Mouse (Mus musculus): ENCODE data around the gene Rexo1. TPM values are rescaled to one million over a fixed set of nuclear protein-coding genes. Genes with fewer than 3 reads are reported as not detected.

Gene Rexo1
- polyA plus RNA-seq, 1 experiment from 2014 or later, result 28.0 TPM

DNA sequence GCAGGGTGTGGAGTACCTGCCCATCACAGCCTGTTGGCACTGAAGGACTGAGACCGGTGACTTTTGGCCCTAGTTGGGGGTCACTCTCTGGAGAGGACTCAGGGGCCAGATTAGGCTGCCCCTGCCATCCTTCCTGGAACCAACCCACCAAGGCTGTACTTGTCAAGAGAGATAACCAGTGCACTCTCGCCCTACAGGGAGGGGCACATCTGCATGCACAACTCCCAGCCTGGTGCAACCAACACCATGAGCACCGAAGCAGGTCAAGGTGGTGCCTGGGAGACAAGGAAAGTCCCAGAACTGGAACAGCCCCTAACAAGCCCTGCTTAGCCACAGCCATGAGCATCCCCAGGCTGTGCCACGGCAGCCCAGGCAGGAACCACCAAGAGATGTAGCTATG, 14.4 kb downstream of the Rexo1 start:
- no peak overlapping the region for H3K9ac ChIP-seq
- H3K27me3 ChIP-seq, result no peaks in the 10 kb centered on the region
- no peak overlapping the region for H3K27ac ChIP-seq (replicated peaks)
- H3K9me3 ChIP-seq, result no peaks in the 10 kb centered on the region
- H3K36me3 ChIP-seq, result peaks cover 87% of the 10 kb centered on the region
- no peak for ATAC-seq (ENCODE audit: low read depth)
- no peak overlapping the region for H3K4me3 ChIP-seq
- WGBS, result 91% methylated on average over 4 of the region's 4 CpGs
- 0 out of 2 replicates have a peak, but pooled peaks cover 5% of the 10 kb centered on the region for H3K4me1 ChIP-seq (replicated peaks)
- no peak overlapping the region for H3K4me2 ChIP-seq

DNA sequence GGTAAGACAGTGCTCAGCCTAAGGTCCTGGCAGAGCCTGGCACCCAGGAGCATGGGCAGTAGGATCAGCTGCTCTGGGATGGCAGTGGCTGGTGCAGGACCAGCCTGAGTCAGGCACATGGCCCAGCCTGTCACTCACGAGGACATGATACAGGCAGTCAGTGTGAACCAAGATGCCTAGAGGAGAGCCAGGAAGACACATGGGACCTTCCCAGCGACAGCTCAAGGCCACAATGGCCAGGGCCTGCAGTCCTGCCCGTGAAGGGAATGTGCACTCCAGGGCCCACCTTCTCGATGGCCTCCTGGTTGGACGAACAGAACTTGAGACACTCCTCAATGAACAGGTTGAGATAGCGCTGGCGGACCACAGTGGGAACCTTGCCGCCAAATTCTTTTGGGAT, 15.8 kb downstream of the Rexo1 start:
- no peak overlapping the region for H3K27ac ChIP-seq (replicated peaks)
- 0 out of 2 replicates have a peak, but pooled peaks cover 5% of the 10 kb centered on the region for H3K4me1 ChIP-seq (replicated peaks)
- no peak overlapping the region for H3K9ac ChIP-seq
- no peak overlapping the region for H3K4me3 ChIP-seq
- no peak for ATAC-seq (ENCODE audit: low read depth)
- no peaks in the 10 kb centered on the region for H3K27me3 ChIP-seq
- 91% methylated on average over 8 of the region's 8 CpGs for WGBS
- peaks cover 98% of the 10 kb centered on the region for H3K36me3 ChIP-seq
- no peak overlapping the region for H3K4me2 ChIP-seq
- H3K9me3 ChIP-seq, result no peaks in the 10 kb centered on the region

- Histone ChIP-seq H3K36me3 (peaks cover 85% of the 10 kb centered on the region), H3K4me2 (no peak overlapping the region), H3K27me3 (peaks cover 3% of the 10 kb centered on the region), H3K27ac (replicated peaks) (no peak overlapping the region), H3K4me1 (replicated peaks) (0 out of 2 replicates have a peak, but pooled peaks cover 5% of the 10 kb centered on the region), H3K9me3 (no peaks in the 10 kb centered on the region), H3K9ac (no peak overlapping the region), H3K4me3 (no peak overlapping the region)
- 94% methylated on average over 14 of the region's 14 CpGs for WGBS
- ATAC-seq (ENCODE audit: low read depth), result no peak
These were observed 17.5 kb downstream of the Rexo1 start for GRCm38 (mm10) chr10:80543873-80544272.

DNA sequence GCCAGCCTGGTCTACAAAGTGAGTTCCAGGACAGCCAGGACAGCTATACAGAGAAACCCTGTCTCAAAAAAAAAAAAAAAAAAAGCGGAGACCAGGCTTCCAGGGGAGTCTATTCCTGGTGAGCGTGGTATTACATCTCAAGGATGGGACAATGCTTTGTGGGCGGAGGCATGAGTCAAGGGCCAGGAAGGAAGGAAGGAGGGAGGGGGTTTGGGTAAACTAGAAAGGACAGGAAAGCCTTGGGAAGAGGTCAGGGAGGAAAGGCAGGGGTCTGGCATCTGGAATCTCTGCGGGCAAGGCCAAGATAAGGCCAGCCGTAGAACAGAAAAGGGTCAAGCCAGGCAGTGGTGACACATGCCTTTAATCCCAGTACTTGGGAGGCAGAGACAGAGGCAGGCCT, 21.9 kb downstream of the Rexo1 start:
- H3K36me3 ChIP-seq, result peaks cover 42% of the 10 kb centered on the region
- 48% methylated on average over 4 of the region's 5 CpGs for WGBS
- H3K4me2 ChIP-seq, result no peak overlapping the region
- H3K4me3 ChIP-seq, result no peak overlapping the region
- no peaks in the 10 kb centered on the region for H3K9me3 ChIP-seq
- peaks cover 39% of the 10 kb centered on the region for H3K27me3 ChIP-seq
- no peak for ATAC-seq (ENCODE audit: low read depth)
- no peak overlapping the region for H3K27ac ChIP-seq (replicated peaks)
- H3K9ac ChIP-seq, result no peak overlapping the region
- no peaks in the 10 kb centered on the region for H3K4me1 ChIP-seq (replicated peaks)

- Histone ChIP-seq H3K27me3 (peaks cover 39% of the 10 kb centered on the region), H3K9me3 (no peaks in the 10 kb centered on the region), H3K4me2 (peak within 1 kb of the TSS; percentile 37), H3K9ac (no peak within 1 kb of the TSS), H3K36me3 (peaks cover 35% of the 10 kb centered on the region), H3K4me1 (replicated peaks) (no peaks in the 10 kb centered on the region), H3K27ac (replicated peaks) (no peak within 1 kb of the TSS), H3K4me3 (peak within 1 kb of the TSS; percentile 15; the same call in 1 of the 2 replicates)
- ATAC-seq (ENCODE audit: low read depth), result peak; percentile 25; the same call in 1 of the 2 replicates
- 2% methylated on average over 30 of the region's 30 CpGs for WGBS
These were observed 22.5 kb downstream of the Rexo1 start, which contains the start of gene Atp8b3 for GRCm38 (mm10) chr10:80538710-80539394. Atp8b3 (minus strand) TSS chr10:80539124.

- no peak overlapping the region for H3K4me3 ChIP-seq
- H3K27me3 ChIP-seq, result peaks cover 39% of the 10 kb centered on the region
- ATAC-seq (ENCODE audit: low read depth), result no peak
- H3K4me2 ChIP-seq, result no peak overlapping the region
- no peaks in the 10 kb centered on the region for H3K4me1 ChIP-seq (replicated peaks)
- H3K9me3 ChIP-seq, result no peaks in the 10 kb centered on the region
- peaks cover 29% of the 10 kb centered on the region for H3K36me3 ChIP-seq
- H3K27ac ChIP-seq (replicated peaks), result no peak overlapping the region
- 57% methylated on average over 5 of the region's 5 CpGs for WGBS
- H3K9ac ChIP-seq, result no peak overlapping the region
These were observed 23.2 kb downstream of the Rexo1 start for GRCm38 (mm10) chr10:80538180-80538579.

DNA sequence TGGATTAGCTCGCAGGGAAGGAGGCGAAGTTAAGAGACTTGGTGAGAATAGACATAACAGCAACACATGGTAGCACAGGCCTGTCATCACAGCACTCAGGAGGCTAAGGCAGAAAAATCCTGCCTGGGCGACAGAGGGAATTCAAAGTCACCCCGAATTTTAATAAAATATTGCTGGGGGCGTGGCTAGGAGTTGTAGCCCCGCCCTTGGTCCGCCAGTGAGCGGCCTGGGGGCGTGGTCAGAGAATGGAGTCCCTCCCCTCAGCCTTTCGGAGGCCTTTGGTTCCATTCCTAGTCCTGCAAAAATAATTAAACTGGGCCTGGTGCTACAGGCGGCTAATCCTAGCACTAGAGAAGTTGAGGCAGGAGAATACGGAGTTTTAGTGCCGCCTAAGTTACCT, 25.6 kb downstream of the Rexo1 start:
- peaks cover 39% of the 10 kb centered on the region for H3K27me3 ChIP-seq
- 8% methylated on average over 13 of the region's 13 CpGs for WGBS
- H3K36me3 ChIP-seq, result 0 out of 2 replicates have a peak, but pooled peaks cover 4% of the 10 kb centered on the region
- ATAC-seq (ENCODE audit: low read depth), result no peak
- H3K27ac ChIP-seq (replicated peaks), result no peak overlapping the region
- H3K9ac ChIP-seq, result no peak overlapping the region
- H3K4me1 ChIP-seq (replicated peaks), result no peaks in the 10 kb centered on the region
- no peak overlapping the region for H3K4me3 ChIP-seq
- no peaks in the 10 kb centered on the region for H3K9me3 ChIP-seq
- H3K4me2 ChIP-seq, result no peak overlapping the region

- Histone ChIP-seq H3K4me2 (no peak overlapping the region), H3K4me1 (replicated peaks) (no peaks in the 10 kb centered on the region)
These were observed 26.3 kb downstream of the Rexo1 start for GRCm38 (mm10) chr10:80535071-80535470.

GRCm38 (mm10) chr10:80533704-80534103, 27.7 kb downstream of the Rexo1 start:
- 15% methylated on average over 7 of the region's 7 CpGs for WGBS
- no peak overlapping the region for H3K27ac ChIP-seq (replicated peaks)
- no peaks in the 10 kb centered on the region for H3K4me1 ChIP-seq (replicated peaks)
- no peak for ATAC-seq (ENCODE audit: low read depth)
- H3K4me3 ChIP-seq, result no peak overlapping the region
- no peak overlapping the region for H3K9ac ChIP-seq
- H3K4me2 ChIP-seq, result no peak overlapping the region
- peaks cover 34% of the 10 kb centered on the region for H3K27me3 ChIP-seq
- no peaks in the 10 kb centered on the region for H3K36me3 ChIP-seq
- H3K9me3 ChIP-seq, result no peaks in the 10 kb centered on the region

More at GRCm38 (mm10) chr10:80535071-80535470, 26.3 kb downstream of the Rexo1 start:
- H3K27me3 ChIP-seq, result peaks cover 39% of the 10 kb centered on the region
- H3K4me3 ChIP-seq, result no peak overlapping the region
- no peaks in the 10 kb centered on the region for H3K36me3 ChIP-seq
- ATAC-seq (ENCODE audit: low read depth), result no peak
- no peaks in the 10 kb centered on the region for H3K9me3 ChIP-seq
- H3K27ac ChIP-seq (replicated peaks), result no peak overlapping the region
- 13% methylated on average over 14 of the region's 14 CpGs for WGBS
- H3K9ac ChIP-seq, result no peak overlapping the region

DNA sequence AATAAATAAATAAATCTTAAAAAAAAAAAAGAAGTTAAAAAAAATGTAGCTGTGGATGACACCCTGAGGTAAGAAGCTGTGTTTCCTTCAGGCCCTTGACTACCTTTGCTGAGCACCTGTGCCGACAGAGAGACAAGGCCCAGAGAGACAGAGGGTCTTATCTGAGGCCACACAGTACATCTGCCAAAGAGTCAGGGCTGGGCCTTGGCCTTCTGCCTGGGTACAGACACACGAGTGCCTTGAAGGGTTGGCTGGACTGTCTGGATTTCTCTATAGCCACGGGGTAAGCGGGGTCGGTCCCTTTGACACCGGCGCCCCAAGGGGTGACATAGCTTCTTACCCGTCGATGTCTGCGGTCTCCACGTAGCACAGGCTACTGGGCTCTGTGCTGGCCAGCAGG, 28.6 kb downstream of the Rexo1 start:
- Histone ChIP-seq H3K27ac (replicated peaks) (no peak overlapping the region), H3K4me2 (no peak overlapping the region), H3K4me3 (no peak overlapping the region), H3K36me3 (no peaks in the 10 kb centered on the region), H3K9me3 (no peaks in the 10 kb centered on the region), H3K4me1 (replicated peaks) (no peaks in the 10 kb centered on the region), H3K9ac (no peak overlapping the region), H3K27me3 (peaks cover 25% of the 10 kb centered on the region)
- no peak for ATAC-seq (ENCODE audit: low read depth)
- WGBS, result 87% methylated on average over 11 of the region's 11 CpGs

- peak; percentile 89 for ATAC-seq (ENCODE audit: low read depth)
- H3K9ac ChIP-seq, result no peak overlapping the region
- H3K27me3 ChIP-seq, result no peaks in the 10 kb centered on the region
- H3K4me1 ChIP-seq (replicated peaks), result no peaks in the 10 kb centered on the region; the same call in 1 of the 2 replicates
- peak overlapping the region; percentile 23 for H3K4me3 ChIP-seq
- no peaks in the 10 kb centered on the region for H3K36me3 ChIP-seq
- H3K4me2 ChIP-seq, result peak overlapping the region; percentile 43
- H3K27ac ChIP-seq (replicated peaks), result no peak overlapping the region
- 32% methylated on average over 9 of the region's 9 CpGs for WGBS
- H3K9me3 ChIP-seq, result no peaks in the 10 kb centered on the region
These were observed 35.2 kb downstream of the Rexo1 start for GRCm38 (mm10) chr10:80526172-80526571.

DNA sequence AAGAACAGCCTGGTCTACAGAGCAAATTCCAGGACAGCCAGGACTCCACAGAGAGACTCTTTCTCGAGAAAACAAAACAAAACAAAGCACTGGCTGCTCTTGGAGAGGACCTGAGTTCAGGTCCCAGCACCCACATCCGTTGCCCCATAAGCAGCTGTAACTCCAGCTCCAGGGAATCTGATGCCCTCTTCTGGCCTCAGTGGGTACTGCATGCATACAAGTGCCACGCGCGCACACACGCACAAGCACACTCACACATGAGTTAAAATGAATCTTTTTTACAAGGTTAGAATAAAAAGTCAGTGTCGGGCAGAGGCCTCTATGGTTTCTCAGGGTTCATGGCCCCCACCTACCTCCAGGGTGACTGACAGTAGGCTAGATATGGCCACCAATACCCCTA, 38.1 kb downstream of the Rexo1 start:
- no peak for ATAC-seq (ENCODE audit: low read depth)
- Histone ChIP-seq H3K4me1 (replicated peaks) (no peaks in the 10 kb centered on the region; the same call in 1 of the 2 replicates), H3K9ac (no peak overlapping the region), H3K36me3 (no peaks in the 10 kb centered on the region), H3K9me3 (no peaks in the 10 kb centered on the region), H3K4me3 (no peak overlapping the region), H3K4me2 (no peak overlapping the region), H3K27me3 (no peaks in the 10 kb centered on the region; the same call in 1 of the 2 replicates), H3K27ac (replicated peaks) (no peak overlapping the region)
- WGBS, result 95% methylated on average over 7 of the region's 7 CpGs

- Histone ChIP-seq H3K9me3 (no peaks in the 10 kb centered on the region), H3K36me3 (no peaks in the 10 kb centered on the region), H3K4me3 (no peak overlapping the region), H3K4me2 (no peak overlapping the region), H3K27ac (replicated peaks) (no peak overlapping the region), H3K27me3 (peaks cover 16% of the 10 kb centered on the region), H3K9ac (no peak overlapping the region), H3K4me1 (replicated peaks) (no peaks in the 10 kb centered on the region)
- WGBS, result 66% methylated on average over 2 of the region's 2 CpGs
- no peak for ATAC-seq (ENCODE audit: low read depth)
These were observed 42.1 kb downstream of the Rexo1 start for GRCm38 (mm10) chr10:80519287-80519686.
